Mouse (Mus musculus) telencephalon, adult 2 months (tissue): ENCODE measurements around the gene F11.

Source experiments
- DNase-seq: peaks from one replicate; pipeline ENCODE4 v3.0.0-alpha.2; 2011; ENCODE audit warnings: low read depth, low spot score

F11 gene

GRCm38 (mm10) chr8:45261920-45262319 lies at the start of gene F11:
TSS of gene F11 (minus strand) at chr8:45262031.
- no peak for DNase-seq

GRCm38 (mm10) chr8:45310967-45311366 lies 49.1 kb upstream of the F11 start:
- DNase-seq: no peak

GRCm38 (mm10) chr8:45308366-45308765 lies 46.5 kb upstream of the F11 start, which contains the start of gene Gm45753:
TSS of gene Gm45753 (minus strand) at chr8:45308466.
- DNase-seq: no peak

GRCm38 (mm10) chr8:45305479-45305878 lies 43.6 kb upstream of the F11 start:
- no peak for DNase-seq

GRCm38 (mm10) chr8:45304354-45304753 lies 42.5 kb upstream of the F11 start:
- DNase-seq: no peak

- no peak for DNase-seq
These were observed 40.6 kb upstream of the F11 start for GRCm38 (mm10) chr8:45302390-45302789.

GRCm38 (mm10) chr8:45295276-45295675 lies 33.4 kb upstream of the F11 start:
- DNase-seq: no peak

- no peak for DNase-seq
These were observed 32.9 kb upstream of the F11 start, which contains the start of gene Klkb1 for GRCm38 (mm10) chr8:45294687-45295086. TSS of gene Klkb1 (minus strand) at chr8:45294859.

GRCm38 (mm10) chr8:45291790-45292189 lies 30.0 kb upstream of the F11 start:
- no peak for DNase-seq

GRCm38 (mm10) chr8:45281630-45282029 lies 19.8 kb upstream of the F11 start:
- DNase-seq: no peak

- DNase-seq: no peak
These were observed 15.6 kb upstream of the F11 start for GRCm38 (mm10) chr8:45277453-45277852.

- DNase-seq: no peak
These were observed 12.5 kb upstream of the F11 start for GRCm38 (mm10) chr8:45274317-45274716.

- no peak for DNase-seq
These were observed 7.2 kb upstream of the F11 start for GRCm38 (mm10) chr8:45269056-45269455.

- DNase-seq: no peak
These were observed 6.7 kb upstream of the F11 start for GRCm38 (mm10) chr8:45268485-45268884.

GRCm38 (mm10) chr8:45267611-45268391 lies 6.0 kb upstream of the F11 start:
- DNase-seq: no peak

- no peak for DNase-seq
These were observed 5.2 kb upstream of the F11 start for GRCm38 (mm10) chr8:45266993-45267392.

- no peak for DNase-seq
These were observed 3.1 kb upstream of the F11 start for GRCm38 (mm10) chr8:45264918-45265317.

- no peak for DNase-seq
These were observed 1.0 kb upstream of the F11 start for GRCm38 (mm10) chr8:45262851-45263250.

GRCm38 (mm10) chr8:45258421-45258820 lies 3.4 kb downstream of the F11 start:
- no peak for DNase-seq

- DNase-seq: no peak
These were observed 6.8 kb downstream of the F11 start for GRCm38 (mm10) chr8:45255040-45255439.

GRCm38 (mm10) chr8:45254194-45254842 lies 7.5 kb downstream of the F11 start:
- DNase-seq: no peak

GRCm38 (mm10) chr8:45253586-45253985 lies 8.2 kb downstream of the F11 start:
- DNase-seq: no peak

- DNase-seq: no peak
These were observed 8.7 kb downstream of the F11 start for GRCm38 (mm10) chr8:45253111-45253510.
